Comparison of ENCODE assay signal across 13 mouse cellular contexts in the genomic region with DNA sequence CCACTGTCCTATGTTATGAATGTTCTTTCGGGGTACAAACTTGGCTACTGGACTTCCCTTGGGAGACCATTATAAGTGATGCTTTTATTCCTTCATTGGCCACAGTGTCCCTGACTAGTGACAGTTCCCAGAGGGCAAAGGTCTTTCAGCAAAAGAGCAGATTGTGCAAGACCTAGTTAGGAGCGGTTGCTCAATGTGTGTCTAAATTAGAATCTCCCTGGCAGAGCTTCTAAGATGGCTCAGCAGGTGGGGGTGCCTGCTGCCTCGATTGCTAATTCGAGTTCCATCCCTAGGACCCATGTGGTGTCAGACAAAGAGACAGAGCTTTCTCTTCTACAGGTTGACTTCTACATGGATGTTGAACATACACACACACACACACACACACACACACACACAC. TPM values are rescaled to one million over a fixed set of nuclear protein-coding genes. Genes with fewer than 3 reads are reported as not detected.
DNase-seq lines count a peak whose midpoint lies in the region; ATAC-seq and TF ChIP-seq lines count a peak whose summit lies in the region.
"Had no signal": no experiment of that assay in that cellular context is flagged by ENCODE, and none has a peak within 500 bp of the region (broad histone marks: within the 10 kb centered on the region; RNA-seq: fewer than 3 reads in every experiment).

No protein-coding gene starts in this region.

- no peak overlapping the region for H3K4me3 ChIP-seq in lung, postnatal 0 days (ENCODE audit: low read depth, low read length)
- no peak overlapping the region for H3K4me3 ChIP-seq in lung, adult 2 months (replicated peaks; ENCODE audit: extremely low read depth, low read depth, low read length)
- H3K4me3 ChIP-seq: embryonic facial prominence, embryonic 10.5 days; forebrain, embryonic 15.5 days; limb, embryonic 10.5 days had no signal

- no peak overlapping the region for H3K9ac ChIP-seq in lung, postnatal 0 days (replicated peaks; ENCODE audit: low read depth)
- H3K9ac ChIP-seq: forebrain, embryonic 15.5 days had no signal

- no peak for TF ChIP-seq POLR2A in lung, adult 2 months (IDR thresholded peaks at IDR 0.05; ENCODE audit: borderline replicate concordance, extremely low read depth, low read depth, low read length)

- no peak for TF ChIP-seq CTCF in lung, postnatal 0 days (IDR thresholded peaks at IDR 0.05)
- no peak for TF ChIP-seq CTCF in lung, adult 2 months (IDR thresholded peaks at IDR 0.05; ENCODE audit: insufficient read depth, low read length)

- 0 out of 2 replicates have a peak, but pooled peaks cover 3% of the 10 kb centered on the region for H3K36me3 ChIP-seq in lung, postnatal 0 days (ENCODE audit: insufficient read depth, low read length)
- H3K36me3 ChIP-seq: forebrain, embryonic 15.5 days; limb, embryonic 10.5 days had no signal

- no peaks in the 10 kb centered on the region for H3K9me3 ChIP-seq in lung, postnatal 0 days (ENCODE audit: low read length)
- H3K9me3 ChIP-seq: embryonic facial prominence, embryonic 10.5 days; forebrain, embryonic 15.5 days; limb, embryonic 10.5 days had no signal

- DNase-seq in gastrocnemius, adult 8-10 months (ENCODE audit: low spot score in 2 of 2) = peak; percentile 24 to 34
- no peak for DNase-seq in gastrocnemius, postnatal 10 days
- peak; percentile 47 for DNase-seq in lung, postnatal 0 days (ENCODE audit: low spot score)
- DNase-seq in lung, adult 2 months = no peak
- DNase-seq in fat pad, adult 2 months (ENCODE audit: extremely low read depth, low read depth, low spot score) = peak; percentile 50
- DNase-seq in skeletal muscle tissue, adult 2 months (ENCODE audit: low read depth, low spot score) = peak; percentile 78
- no peak for DNase-seq in spleen, postnatal 14 days (ENCODE audit: low spot score in 2 of 2)
- no peak for DNase-seq in natural killer cell, adult 2 months (ENCODE audit: low spot score in 2 of 2)

- H3K27ac ChIP-seq in lung, postnatal 0 days (ENCODE audit: low read length) = no peak overlapping the region
- H3K27ac ChIP-seq: embryonic facial prominence, embryonic 10.5 days; forebrain, embryonic 15.5 days; limb, embryonic 10.5 days; macrophage had no signal

- ATAC-seq in lung, postnatal 0 days = no peak
- ATAC-seq: CD4-positive, CD25-positive, alpha-beta regulatory T cell, adult 4 months; forebrain, embryonic 15.5 days had no signal

- H3K27me3 ChIP-seq in lung, postnatal 0 days (replicated peaks; ENCODE audit: insufficient read depth, low read length) = no peaks in the 10 kb centered on the region
- H3K27me3 ChIP-seq: forebrain, embryonic 15.5 days had no signal

- 0 out of 2 replicates have a peak, but pooled peaks cover under 1% of the 10 kb centered on the region for H3K4me1 ChIP-seq in lung, postnatal 0 days (ENCODE audit: insufficient read depth, low read depth, low read length)
- peaks cover 19% of the 10 kb centered on the region for H3K4me1 ChIP-seq in lung, adult 2 months (ENCODE audit: control insufficient read depth, insufficient read depth, low read length)

- 63% methylated on average over 4 of the region's 4 CpGs for WGBS in lung, postnatal 0 days
- 64% methylated on average over 4 of the region's 4 CpGs for WGBS in lung, adult 2 months

- no peak for TF ChIP-seq EP300 in lung, postnatal 0 days (IDR thresholded peaks at IDR 0.05)

- no peak overlapping the region for H3K4me2 ChIP-seq in lung, postnatal 0 days (replicated peaks; ENCODE audit: low read depth, low read length)
- H3K4me2 ChIP-seq: forebrain, embryonic 15.5 days had no signal

RNA-seq across cellular contexts. Expression of gene Snrk, which starts 1.5 kb away (rescaled TPM):
- total RNA-seq in gastrocnemius, adult 8-10 months (2022) = 10 to 100 TPM; 37.1 to 69.7 (median 59.6) TPM
- total RNA-seq in gastrocnemius, postnatal 10 days (2021) = 10 to 100 TPM; 54.8 to 73.5 TPM
- polyA plus RNA-seq in lung, postnatal 0 days (2015; fragmentation: Nextera tagmentation; extraction: Ambion mirVana) = 93.6 and 100 TPM in 2 replicates
- polyA plus RNA-seq in lung, adult 2 months (2012; rRNA removed) = 107 and 129 TPM in 2 replicates

Comparison
In these comparisons a context has a peak if more than half of its experiments do, and no peak if none do; other contexts are left out.
1. DNase-seq: peak in gastrocnemius, adult 8-10 months (2 of 2), lung, postnatal 0 days (single experiment), fat pad, adult 2 months (single experiment) and skeletal muscle tissue, adult 2 months (single experiment); none in gastrocnemius, postnatal 10 days (single experiment), lung, adult 2 months (single experiment), spleen, postnatal 14 days (0 of 2) and natural killer cell, adult 2 months (0 of 2).